In the genomic region with DNA sequence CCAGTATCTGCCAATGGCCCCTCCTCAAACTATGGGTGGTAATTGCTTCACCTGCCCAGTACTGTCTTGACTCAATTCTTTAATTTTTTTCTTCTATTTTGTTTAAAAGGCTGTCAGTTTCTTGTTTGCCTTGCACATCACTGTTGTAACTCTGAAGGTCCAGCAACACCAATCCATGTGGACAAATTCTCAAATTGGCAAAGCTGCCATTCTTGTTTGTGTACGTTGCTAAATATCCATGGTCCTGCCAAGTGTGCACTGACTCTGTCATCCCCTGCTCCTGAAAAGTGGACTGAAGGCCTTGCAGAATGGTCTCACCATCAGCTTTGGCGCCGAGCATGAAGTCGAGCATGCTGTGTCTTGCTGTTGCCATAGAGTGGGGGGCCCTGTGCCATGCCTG, we compare ENCODE assay signal across 35 mouse cellular contexts.
"Had no signal": no experiment of that assay in that cellular context is flagged by ENCODE, and none has a peak within 500 bp of the region (broad histone marks: within the 10 kb centered on the region; RNA-seq: fewer than 3 reads in every experiment).

No protein-coding gene starts in this region.

- H3K9ac ChIP-seq: heart, embryonic 12.5 days; heart, embryonic 13.5 days; heart, embryonic 15.5 days; hindbrain, embryonic 12.5 days; hindbrain, embryonic 13.5 days; hindbrain, embryonic 14.5 days; hindbrain, embryonic 15.5 days; intestine, embryonic 15.5 days; kidney, embryonic 15.5 days had no signal

- H3K4me3 ChIP-seq: heart, embryonic 10.5 days; heart, embryonic 12.5 days; heart, embryonic 13.5 days; heart, embryonic 15.5 days; hindbrain, embryonic 10.5 days; hindbrain, embryonic 12.5 days; hindbrain, embryonic 13.5 days; hindbrain, embryonic 15.5 days; intestine, embryonic 15.5 days; kidney, embryonic 15.5 days; layer of hippocampus, adult 2 months had no signal

- H3K9me3 ChIP-seq: heart, embryonic 10.5 days; heart, embryonic 12.5 days; heart, embryonic 15.5 days; hindbrain, embryonic 10.5 days; hindbrain, embryonic 12.5 days; hindbrain, embryonic 13.5 days; hindbrain, embryonic 15.5 days; intestine, embryonic 15.5 days; kidney, embryonic 15.5 days had no signal

- H3K27ac ChIP-seq: heart, embryonic 10.5 days; heart, embryonic 13.5 days; heart, embryonic 15.5 days; hindbrain, embryonic 10.5 days; hindbrain, embryonic 12.5 days; hindbrain, embryonic 13.5 days; hindbrain, embryonic 14.5 days; hindbrain, embryonic 15.5 days; hindbrain, postnatal 0 days; intestine, embryonic 15.5 days; kidney, embryonic 15.5 days; kidney, postnatal 0 days; layer of hippocampus, adult 2 months had no signal

- H3K27me3 ChIP-seq: heart, embryonic 12.5 days; heart, embryonic 13.5 days; heart, embryonic 15.5 days; hindbrain, embryonic 12.5 days; hindbrain, embryonic 13.5 days; hindbrain, embryonic 15.5 days; intestine, embryonic 15.5 days; kidney, embryonic 15.5 days had no signal

- DNase-seq: heart, postnatal 10 days; heart, postnatal 14 days; heart, postnatal 36 days; heart, postnatal 4 days; kidney, adult 11 months; kidney, adult 18-20 months; kidney, adult 2 months; kidney, adult 8-10 months; kidney, adult 9 months; kidney, postnatal 10 days; kidney, postnatal 14 days; kidney, postnatal 25 days; kidney, postnatal 36 days; kidney, postnatal 4 days; layer of hippocampus, adult 9-11 months; layer of hippocampus, postnatal 36 days had no signal

- H3K4me2 ChIP-seq: heart, embryonic 11.5 days; heart, embryonic 12.5 days; heart, embryonic 13.5 days; heart, embryonic 15.5 days; hindbrain, embryonic 12.5 days; hindbrain, embryonic 13.5 days; hindbrain, embryonic 14.5 days; hindbrain, embryonic 15.5 days; intestine, embryonic 15.5 days; kidney, embryonic 15.5 days had no signal

- ATAC-seq: hindbrain, embryonic 16.5 days; hindbrain, postnatal 0 days; inflammation-experienced regulatory T-cells, adult 6 months; intestine, embryonic 15.5 days; intestine, embryonic 16.5 days; intestine, postnatal 0 days had no signal

- H3K36me3 ChIP-seq: heart, embryonic 10.5 days; heart, embryonic 12.5 days; heart, embryonic 13.5 days; heart, embryonic 15.5 days; hindbrain, embryonic 10.5 days; hindbrain, embryonic 12.5 days; hindbrain, embryonic 13.5 days; hindbrain, embryonic 15.5 days; intestine, embryonic 15.5 days; kidney, embryonic 15.5 days had no signal

- H3K4me1 ChIP-seq: heart, embryonic 12.5 days; heart, embryonic 13.5 days; heart, embryonic 15.5 days; hindbrain, embryonic 10.5 days; hindbrain, embryonic 12.5 days; hindbrain, embryonic 13.5 days; hindbrain, embryonic 15.5 days; intestine, embryonic 15.5 days had no signal
